Mouse (Mus musculus) kidney, postnatal 0 days (tissue): ENCODE data around the gene Trim25. TPM values are rescaled to one million over a fixed set of nuclear protein-coding genes. Genes with fewer than 3 reads are reported as not detected.
"Not testable (repeated sequence)": the region's sequence is repeated elsewhere in the genome, so short reads cannot be mapped to it uniquely, and the experiment has no call there.

Experiments used
- ATAC-seq: fragments of 200-750 bp; cut with Nextera tagmentation; replicated peaks from 2 replicates; pipeline ENCODE4 v1.8.0; 2017; ENCODE audit warnings: low read depth, moderate number of reproducible peaks, moderate TSS enrichment, moderate library complexity; ENCODE audit not compliant: low FRiP score
- DNase-seq: peaks from one replicate; pipeline ENCODE4 v3.0.0-alpha.2; 2016; ENCODE audit warnings: low spot score
- H3K27ac ChIP-seq: fragments of 300-500 bp; sonication (generic); 2 replicates; pipeline ENCODE4 v1.5.1; 2014; ENCODE audit warnings: mild to moderate bottlenecking
- H3K27me3 ChIP-seq: fragments of 300-500 bp; sonication (generic); 2 replicates; pipeline ENCODE4 v1.6.1; 2014; ENCODE audit warnings: low read length, mixed read lengths; ENCODE audit not compliant: insufficient read depth
- H3K36me3 ChIP-seq: fragments of 300-500 bp; sonication (generic); 2 replicates; pipeline ENCODE4 v1.6.1; 2014; ENCODE audit warnings: low read length, mixed read lengths; ENCODE audit not compliant: insufficient read depth
- H3K4me1 ChIP-seq: fragments of 300-500 bp; sonication (generic); replicated peaks from 2 replicates; pipeline ENCODE4 v1.6.1; 2014; ENCODE audit warnings: antibody characterized with exemption, low read length, mixed read lengths; ENCODE audit not compliant: insufficient read depth
- H3K4me2 ChIP-seq: fragments of 300-500 bp; sonication (generic); 2 replicates; pipeline ENCODE4 v1.6.1; 2014; ENCODE audit warnings: mild to moderate bottlenecking, low read length, moderate library complexity, mixed read lengths
- H3K4me3 ChIP-seq: fragments of 300-500 bp; sonication (generic); replicated peaks from 2 replicates; pipeline ENCODE4 v1.5.1; 2014; ENCODE audit warnings: low read depth, low read length
- H3K9ac ChIP-seq: fragments of 300-500 bp; sonication (generic); 2 replicates; pipeline ENCODE4 v1.6.1; 2014; ENCODE audit warnings: low read depth, low read length
- H3K9me3 ChIP-seq: fragments of 300-500 bp; sonication (generic); replicated peaks from 2 replicates; pipeline ENCODE4 v1.6.1; 2016; ENCODE audit warnings: low read length, inconsistent platforms, mixed read lengths
- CTCF ChIP-seq: IDR thresholded peaks from 2 replicates; pipeline ENCODE4 v1.5.1; 2016; ENCODE audit warnings: antibody characterized with exemption, low read depth, mild to moderate bottlenecking, moderate library complexity
- WGBS: fragments of 180-500 bp; shearing (Covaris S2); extraction: QIAGEN DNeasy Blood & Tissue Kit; methylation state at CpG from one replicate; pipeline ENCODE4 v1.1.7; 2014; 5-methylcytosine and 5-hydroxymethylcytosine counted together
- polyA plus RNA-seq: library from polyadenylated mRNA; unstranded; fragments of >200 nt; fragmentation: Nextera tagmentation; extraction: Ambion mirVana; gene quantifications from 2 replicates; pipeline ENCODE4 v1.2.1, GENCODE M21; 2015

Gene Trim25
- polyA plus RNA-seq, 1 experiment from 2014 or later = 17.6 TPM

GRCm38 (mm10) chr11:88993625-88994024 lies 5.6 kb upstream of the Trim25 start:
- H3K4me3 ChIP-seq = no peak overlapping the region
- H3K9ac ChIP-seq = no peak overlapping the region
- H3K36me3 ChIP-seq = 0 out of 2 replicates have a peak, but pooled peaks cover 6% of the 10 kb centered on the region
- DNase-seq = peak; percentile 81
- H3K27me3 ChIP-seq = no peaks in the 10 kb centered on the region
- no peak for ATAC-seq
- peak; percentile 75 for TF ChIP-seq CTCF
- no peak overlapping the region for H3K27ac ChIP-seq
- H3K9me3 ChIP-seq = no peaks in the 10 kb centered on the region
- H3K4me1 ChIP-seq = no peaks in the 10 kb centered on the region
- 18% methylated on average over 5 of the region's 5 CpGs for WGBS
- no peak overlapping the region for H3K4me2 ChIP-seq

GRCm38 (mm10) chr11:88994492-88994891 lies 4.7 kb upstream of the Trim25 start:
- H3K27me3 ChIP-seq = no peaks in the 10 kb centered on the region
- no peaks in the 10 kb centered on the region for H3K4me1 ChIP-seq
- no peak overlapping the region for H3K4me2 ChIP-seq
- H3K9ac ChIP-seq = no peak overlapping the region
- no peak for DNase-seq
- H3K9me3 ChIP-seq = no peaks in the 10 kb centered on the region
- 0 out of 2 replicates have a peak, but pooled peaks cover 6% of the 10 kb centered on the region for H3K36me3 ChIP-seq
- H3K4me3 ChIP-seq = no peak overlapping the region
- no peak for ATAC-seq
- H3K27ac ChIP-seq = no peak overlapping the region
- TF ChIP-seq CTCF = no peak
- WGBS = 86% methylated on average over 7 of the region's 7 CpGs

- peaks cover 8% of the 10 kb centered on the region; the same call in 1 of the 2 replicates for H3K4me1 ChIP-seq
- no peak overlapping the region for H3K9ac ChIP-seq
- H3K9me3 ChIP-seq = no peaks in the 10 kb centered on the region
- no peak overlapping the region for H3K4me3 ChIP-seq
- WGBS = 78% methylated on average over 2 of the region's 2 CpGs
- ATAC-seq (no peak), DNase-seq (no peak)
- no peaks in the 10 kb centered on the region for H3K27me3 ChIP-seq
- H3K36me3 ChIP-seq = 0 out of 2 replicates have a peak, but pooled peaks cover 6% of the 10 kb centered on the region
- TF ChIP-seq CTCF = no peak
- H3K27ac ChIP-seq = no peak overlapping the region
- no peak overlapping the region for H3K4me2 ChIP-seq
Measured at GRCm38 (mm10) chr11:88995616-88996015, 3.6 kb upstream of the Trim25 start.

GRCm38 (mm10) chr11:88996427-88996826 lies 2.7 kb upstream of the Trim25 start:
- no peak for TF ChIP-seq CTCF
- Histone ChIP-seq H3K4me3 (no peak overlapping the region), H3K36me3 (no peaks in the 10 kb centered on the region), H3K27ac (peak overlapping the region; percentile 37; the same call in 1 of the 2 replicates), H3K4me1 (peaks cover 12% of the 10 kb centered on the region; the same call in 1 of the 2 replicates), H3K9ac (no peak overlapping the region), H3K4me2 (no peak overlapping the region), H3K9me3 (no peaks in the 10 kb centered on the region), H3K27me3 (no peaks in the 10 kb centered on the region)
- ATAC-seq (no peak), DNase-seq (peak; percentile 46)
- WGBS = 55% methylated on average over 7 of the region's 7 CpGs

GRCm38 (mm10) chr11:88997343-88997742 lies 1.8 kb upstream of the Trim25 start:
- WGBS = 83% methylated on average over 5 of the region's 5 CpGs
- DNase-seq, ATAC-seq, H3K4me2 ChIP-seq, H3K36me3 ChIP-seq, H3K9ac ChIP-seq, H3K9me3 ChIP-seq, H3K4me3 ChIP-seq, H3K27me3 ChIP-seq, H3K27ac ChIP-seq: not testable (repeated sequence)
- TF ChIP-seq CTCF = peak; percentile 32; the same call in 1 of the 2 replicates
- peaks cover 15% of the 10 kb centered on the region; the same call in 1 of the 2 replicates for H3K4me1 ChIP-seq

- H3K9ac ChIP-seq = no peak overlapping the region
- H3K4me3 ChIP-seq = no peak overlapping the region
- peak overlapping the region; percentile 73; the same call in 1 of the 2 replicates for H3K27ac ChIP-seq
- peak overlapping the region; percentile 83; the same call in 1 of the 2 replicates for H3K4me2 ChIP-seq
- WGBS = 33% methylated on average over 3 of the region's 3 CpGs
- no peaks in the 10 kb centered on the region for H3K36me3 ChIP-seq
- no peaks in the 10 kb centered on the region for H3K9me3 ChIP-seq
- no peaks in the 10 kb centered on the region for H3K27me3 ChIP-seq
- DNase-seq (no peak), ATAC-seq (no peak)
- TF ChIP-seq CTCF = no peak
- H3K4me1 ChIP-seq = peaks cover 24% of the 10 kb centered on the region; the same call in 1 of the 2 replicates
Measured at GRCm38 (mm10) chr11:88998406-88998805, 770 bp upstream of the Trim25 start.
